Mouse (Mus musculus): ENCODE results near the gene Tulp1. TPM values are rescaled to one million over a fixed set of nuclear protein-coding genes. Genes with fewer than 3 reads are reported as not detected.
A peak's percentile ranks its signal among the peaks of the same experiment; 100 is the strongest.

Tulp1 gene
- polyA plus RNA-seq, 1 experiment from 2014 or later = 3.9 TPM

DNA sequence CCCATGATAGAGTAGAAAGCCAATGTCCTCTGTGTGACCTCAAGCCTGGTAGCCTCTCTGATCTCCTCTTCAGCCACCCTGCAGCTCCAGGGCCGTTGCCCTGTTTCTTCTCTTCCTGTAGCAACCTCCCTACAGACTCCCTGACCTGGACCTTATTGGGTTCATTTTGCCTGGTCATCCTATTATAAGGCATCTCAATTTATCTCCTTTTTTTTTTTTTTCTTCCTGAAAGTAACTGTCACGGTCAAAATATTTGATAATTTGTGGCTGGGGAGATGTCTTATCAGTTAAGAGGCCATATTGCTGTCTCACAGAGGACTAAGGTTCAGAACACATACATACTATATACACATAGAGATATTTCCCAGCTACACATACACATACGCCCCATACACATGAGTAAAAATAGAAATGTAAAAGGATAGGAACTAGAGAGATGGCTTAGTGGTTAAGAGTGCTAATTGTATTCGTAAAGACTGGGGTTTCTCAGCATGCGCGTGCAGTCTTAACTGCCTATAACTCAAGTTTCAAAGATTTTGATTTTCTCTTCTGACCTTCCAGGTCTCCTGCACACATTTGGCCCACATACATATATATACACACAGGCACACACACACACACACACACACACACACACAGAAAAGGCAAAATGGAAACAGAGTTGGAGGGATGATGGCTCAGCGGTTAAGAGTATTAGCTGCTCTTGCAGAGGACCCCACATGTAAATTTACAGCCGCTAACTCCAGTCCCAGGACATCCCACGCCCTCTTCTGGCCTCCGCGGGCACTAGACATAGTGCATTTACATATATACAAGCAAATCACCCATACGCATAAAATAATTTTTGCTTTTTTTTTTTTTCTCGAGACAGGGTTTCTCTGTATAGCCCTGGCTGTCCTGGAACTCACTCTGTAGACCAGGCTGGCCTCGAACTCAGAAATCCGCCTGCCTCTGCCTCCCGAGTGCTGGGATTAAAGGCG, 52.5 kb downstream of the Tulp1 start:
- H3K4me1 ChIP-seq (replicated peaks; ENCODE audit: insufficient read depth, low read length) = peaks cover 7% of the 10 kb centered on the region
- peak; percentile 0; the same call in 1 of the 2 replicates for ATAC-seq (replicated peaks; ENCODE audit: low FRiP score, low read depth)
- H3K4me3 ChIP-seq (replicated peaks; ENCODE audit: low read depth, low read length) = peak overlapping the region; percentile 76
- 25% methylated on average over 17 of the region's 17 CpGs for WGBS
- H3K4me2 ChIP-seq (ENCODE audit: low read length) = peak overlapping the region; percentile 38
- peak overlapping the region; percentile 33; the same call in 1 of the 2 replicates for H3K27ac ChIP-seq
- H3K9ac ChIP-seq (ENCODE audit: low read depth, low read length) = no peak overlapping the region
- no peaks in the 10 kb centered on the region for H3K27me3 ChIP-seq (ENCODE audit: insufficient read depth, low read length)
- H3K9me3 ChIP-seq (replicated peaks; ENCODE audit: low read length) = no peaks in the 10 kb centered on the region
- DNase-seq (ENCODE audit: low spot score) = peak; percentile 53
- peak; percentile 56 for TF ChIP-seq CTCF (IDR thresholded peaks at IDR 0.05; ENCODE audit: low read depth)
- H3K36me3 ChIP-seq (ENCODE audit: insufficient read depth, low read length) = peaks cover 17% of the 10 kb centered on the region; the same call in 1 of the 2 replicates

DNA sequence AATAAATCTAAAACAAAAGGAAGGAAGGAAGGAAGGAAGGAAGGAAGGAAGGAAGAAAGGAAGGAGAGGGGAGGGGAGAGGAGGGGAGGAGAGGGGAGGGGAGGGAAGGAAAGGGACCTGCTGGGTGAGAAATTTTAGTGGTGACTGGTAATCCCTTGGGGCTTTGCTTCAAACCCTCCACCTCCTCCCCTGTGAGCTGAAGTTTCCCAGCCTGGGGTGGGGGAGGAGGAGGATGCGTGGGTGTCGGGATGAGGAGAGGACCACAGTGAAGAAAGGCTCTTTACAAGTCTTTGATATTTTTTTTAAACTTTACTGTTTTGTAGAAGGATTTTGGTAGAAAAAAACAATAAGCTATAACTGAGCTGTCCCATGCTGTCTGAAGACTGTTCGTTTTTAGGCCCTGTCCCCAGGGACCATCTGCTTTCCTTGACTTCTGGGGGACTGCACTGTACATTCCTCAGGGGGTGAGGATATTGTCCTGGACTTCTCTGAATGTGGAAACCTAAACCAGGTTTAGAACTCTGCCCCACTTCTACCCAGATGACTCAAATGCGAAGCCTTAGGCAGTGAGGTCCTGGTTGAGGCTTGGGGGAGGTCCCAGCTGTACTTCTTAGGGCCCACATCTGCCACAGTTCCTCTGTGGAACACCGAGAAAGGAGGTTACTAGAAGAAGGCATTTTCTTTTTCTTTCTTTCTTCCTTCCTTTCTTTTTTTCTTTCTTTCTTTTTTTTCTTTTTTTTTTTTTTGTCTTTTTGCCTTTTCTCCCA, 53.5 kb downstream of the Tulp1 start:
- no peak for TF ChIP-seq CTCF (IDR thresholded peaks at IDR 0.05; ENCODE audit: low read depth)
- Histone ChIP-seq H3K4me2 (ENCODE audit: low read length) (no peak overlapping the region), H3K4me1 (replicated peaks; ENCODE audit: insufficient read depth, low read length) (peaks cover 7% of the 10 kb centered on the region), H3K4me3 (replicated peaks; ENCODE audit: low read depth, low read length) (no peak overlapping the region), H3K27ac (0 out of 2 replicates have a peak overlapping the region, but pooled peaks have one; percentile 15), H3K9ac (ENCODE audit: low read depth, low read length) (no peak overlapping the region), H3K27me3 (ENCODE audit: insufficient read depth, low read length) (no peaks in the 10 kb centered on the region), H3K9me3 (replicated peaks; ENCODE audit: low read length) (no peaks in the 10 kb centered on the region), H3K36me3 (ENCODE audit: insufficient read depth, low read length) (0 out of 2 replicates have a peak, but pooled peaks cover 8% of the 10 kb centered on the region)
- DNase-seq (ENCODE audit: low spot score) = peak; percentile 27
- 54% methylated on average over 5 of the region's 5 CpGs for WGBS
- no peak for ATAC-seq (replicated peaks; ENCODE audit: low FRiP score, low read depth)

DNA sequence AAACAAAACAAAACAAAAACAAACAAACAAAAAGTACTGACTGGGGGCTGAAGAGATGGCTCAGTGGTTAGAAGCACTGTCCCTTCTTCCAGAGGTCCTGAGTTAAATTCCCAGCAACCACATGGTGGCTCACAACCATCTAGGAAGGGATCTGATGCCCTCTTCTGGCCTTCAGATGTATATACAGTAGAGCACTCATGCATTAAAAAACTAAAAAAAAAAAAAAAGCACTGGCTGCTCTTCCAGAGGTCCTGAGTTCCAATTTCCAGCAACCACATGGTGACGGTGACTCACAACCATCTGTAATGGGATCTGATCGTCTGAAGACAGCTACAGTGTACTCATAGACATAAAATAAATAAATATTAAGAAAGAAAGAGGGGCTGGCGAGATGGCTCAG, 54.2 kb downstream of the Tulp1 start:
- H3K9me3 ChIP-seq (replicated peaks; ENCODE audit: low read length) = no peaks in the 10 kb centered on the region
- 0 out of 2 replicates have a peak, but pooled peaks cover 2% of the 10 kb centered on the region for H3K36me3 ChIP-seq (ENCODE audit: insufficient read depth, low read length)
- DNase-seq (ENCODE audit: low spot score) (no peak), ATAC-seq (replicated peaks; ENCODE audit: low FRiP score, low read depth) (no peak)
- 79% methylated on average over 3 of the region's 3 CpGs for WGBS
- TF ChIP-seq CTCF (IDR thresholded peaks at IDR 0.05; ENCODE audit: low read depth) = peak; percentile 31; the same call in 1 of the 2 replicates
- no peak overlapping the region for H3K27ac ChIP-seq
- peaks cover 7% of the 10 kb centered on the region for H3K4me1 ChIP-seq (replicated peaks; ENCODE audit: insufficient read depth, low read length)
- no peak overlapping the region for H3K4me2 ChIP-seq (ENCODE audit: low read length)
- H3K27me3 ChIP-seq (ENCODE audit: insufficient read depth, low read length) = no peaks in the 10 kb centered on the region
- H3K4me3 ChIP-seq (replicated peaks; ENCODE audit: low read depth, low read length) = no peak overlapping the region
- no peak overlapping the region for H3K9ac ChIP-seq (ENCODE audit: low read depth, low read length)

DNA sequence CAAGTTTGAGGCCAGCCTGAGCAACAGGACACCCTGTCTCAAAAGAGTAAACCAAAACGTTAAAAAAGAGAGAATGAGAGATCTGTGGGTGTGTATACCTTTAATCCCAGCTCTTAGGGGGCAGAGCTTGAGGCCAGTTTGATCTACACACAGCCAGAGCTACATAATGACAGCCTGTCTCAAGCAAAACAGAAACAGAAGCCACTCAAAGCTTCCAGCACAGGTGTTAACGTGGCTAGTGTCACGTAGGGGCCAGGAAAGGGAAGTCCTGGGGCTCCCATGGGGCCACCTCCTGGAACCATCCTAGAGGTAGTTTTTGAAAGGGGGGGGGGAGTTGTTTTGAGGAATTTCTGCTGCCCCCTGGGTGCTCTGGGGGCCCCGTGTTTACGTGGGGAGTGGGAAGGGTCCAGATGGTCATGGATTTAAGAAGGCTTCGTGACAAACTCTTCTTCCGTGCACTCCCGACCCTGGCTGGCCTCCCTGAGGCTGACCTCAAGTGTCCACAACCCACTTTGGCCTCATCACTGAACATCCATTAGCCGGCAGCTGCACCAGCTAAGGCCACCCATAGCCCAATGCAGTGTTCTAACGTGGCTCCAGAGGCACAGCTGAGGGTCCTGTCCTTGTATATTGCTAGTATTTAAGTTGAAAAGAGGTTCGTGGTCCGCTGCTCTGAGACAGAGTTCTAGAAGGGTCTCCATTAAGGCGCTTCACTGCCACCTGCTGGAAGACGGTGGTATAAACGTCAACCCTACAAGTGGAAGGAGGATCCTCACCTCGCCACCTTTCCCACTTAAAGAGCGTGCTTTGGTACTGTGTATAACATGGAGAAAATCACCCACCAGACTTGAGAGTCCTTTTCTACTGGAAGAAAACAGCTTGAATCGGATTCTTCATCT, 56.5 kb downstream of the Tulp1 start:
- peak; percentile 96 for TF ChIP-seq CTCF (IDR thresholded peaks at IDR 0.05; ENCODE audit: low read depth)
- H3K4me2 ChIP-seq (ENCODE audit: low read length) = no peak overlapping the region

DNA sequence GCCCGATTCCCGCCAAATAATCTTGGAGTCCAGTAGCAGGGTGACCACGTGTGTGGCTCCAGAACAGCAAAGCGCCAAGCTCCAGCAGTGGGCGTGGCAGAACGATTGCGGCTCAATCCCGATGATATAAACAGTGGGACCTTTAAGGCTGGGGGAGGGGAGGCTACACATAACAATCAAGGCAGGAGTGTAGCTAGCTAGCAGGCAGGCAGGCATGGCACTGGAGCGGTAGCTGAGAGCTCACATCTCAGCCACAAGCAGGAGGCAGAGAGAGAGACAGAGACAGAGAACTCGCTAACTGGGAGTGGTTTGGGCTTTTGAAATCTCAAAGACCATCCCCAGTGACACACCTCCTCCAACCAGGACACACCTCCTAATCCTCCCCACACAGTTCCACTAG, 59.9 kb downstream of the Tulp1 start:
- WGBS = 63% methylated on average over 10 of the region's 10 CpGs

More for the DNA sequence above, 56.5 kb downstream of the Tulp1 start:
- Histone ChIP-seq H3K9ac (ENCODE audit: low read depth, low read length) (no peak overlapping the region), H3K4me1 (replicated peaks; ENCODE audit: insufficient read depth, low read length) (no peaks in the 10 kb centered on the region), H3K27me3 (ENCODE audit: insufficient read depth, low read length) (no peaks in the 10 kb centered on the region), H3K36me3 (ENCODE audit: insufficient read depth, low read length) (no peaks in the 10 kb centered on the region), H3K9me3 (replicated peaks; ENCODE audit: low read length) (no peaks in the 10 kb centered on the region), H3K27ac (no peak overlapping the region), H3K4me3 (replicated peaks; ENCODE audit: low read depth, low read length) (no peak overlapping the region)
- ATAC-seq (replicated peaks; ENCODE audit: low FRiP score, low read depth) = 0 out of 2 replicates have a peak, but pooled peaks have one; percentile 4
- 13% methylated on average over 18 of the region's 18 CpGs for WGBS
- DNase-seq (ENCODE audit: low spot score) = peak; percentile 96

More for the DNA sequence above, 59.9 kb downstream of the Tulp1 start:
- H3K9ac ChIP-seq (ENCODE audit: low read depth, low read length) = no peak overlapping the region
- H3K27me3 ChIP-seq (ENCODE audit: insufficient read depth, low read length) = no peaks in the 10 kb centered on the region
- H3K4me1 ChIP-seq (replicated peaks; ENCODE audit: insufficient read depth, low read length) = no peaks in the 10 kb centered on the region
- H3K4me2 ChIP-seq (ENCODE audit: low read length) = no peak overlapping the region
- H3K4me3 ChIP-seq (replicated peaks; ENCODE audit: low read depth, low read length) = no peak overlapping the region
- H3K27ac ChIP-seq = no peak overlapping the region
- DNase-seq (ENCODE audit: low spot score) (no peak), ATAC-seq (replicated peaks; ENCODE audit: low FRiP score, low read depth) (no peak)
- no peaks in the 10 kb centered on the region for H3K36me3 ChIP-seq (ENCODE audit: insufficient read depth, low read length)
- no peaks in the 10 kb centered on the region for H3K9me3 ChIP-seq (replicated peaks; ENCODE audit: low read length)
- no peak for TF ChIP-seq CTCF (IDR thresholded peaks at IDR 0.05; ENCODE audit: low read depth)

Other genes starting within 250 kb of the Tulp1 start
- 14.2 and 14.7 TPM in 2 replicates for gene Scube3, start 223.1 kb downstream of the Tulp1 start, polyA plus RNA-seq (2015; fragmentation: Nextera tagmentation; extraction: Ambion mirVana)
- 30.4 and 32.4 TPM in 2 replicates for gene Zfp523, start 188.1 kb downstream of the Tulp1 start, polyA plus RNA-seq (2015; fragmentation: Nextera tagmentation; extraction: Ambion mirVana)
- 8.6 and 9.2 TPM in 2 replicates for gene Def6, start 157.4 kb downstream of the Tulp1 start, polyA plus RNA-seq (2015; fragmentation: Nextera tagmentation; extraction: Ambion mirVana)
- gene Ppard, start 132.5 kb downstream of the Tulp1 start, polyA plus RNA-seq (2015; fragmentation: Nextera tagmentation; extraction: Ambion mirVana) = 1.8 and 2.0 TPM in 2 replicates
- gene Fance, start 51.7 kb downstream of the Tulp1 start, polyA plus RNA-seq (2015; fragmentation: Nextera tagmentation; extraction: Ambion mirVana) = 24.9 and 29.5 TPM in 2 replicates
- 645 and 750 TPM in 2 replicates for gene Rpl10a, start 36.8 kb downstream of the Tulp1 start, polyA plus RNA-seq (2015; fragmentation: Nextera tagmentation; extraction: Ambion mirVana)
- gene Tead3, start 14.4 kb downstream of the Tulp1 start, polyA plus RNA-seq (2015; fragmentation: Nextera tagmentation; extraction: Ambion mirVana) = 7.7 and 8.5 TPM in 2 replicates
- 16.2 and 20.4 TPM in 2 replicates for gene Fkbp5, start 152.3 kb upstream of the Tulp1 start, polyA plus RNA-seq (2015; fragmentation: Nextera tagmentation; extraction: Ambion mirVana)
- not detected in 2 replicates for gene Armc12, start 165.6 kb upstream of the Tulp1 start, polyA plus RNA-seq (2015; fragmentation: Nextera tagmentation; extraction: Ambion mirVana)
- not detected in 2 replicates for gene Clpsl2, start 184.2 kb upstream of the Tulp1 start, polyA plus RNA-seq (2015; fragmentation: Nextera tagmentation; extraction: Ambion mirVana)
- gene Clps, start 195.5 kb upstream of the Tulp1 start, polyA plus RNA-seq (2015; fragmentation: Nextera tagmentation; extraction: Ambion mirVana) = not detected in 2 replicates
- gene Lhfpl5, start 210.4 kb upstream of the Tulp1 start, polyA plus RNA-seq (2015; fragmentation: Nextera tagmentation; extraction: Ambion mirVana) = 0.17 TPM in 1 of 2 replicates, not detected in the other